Mouse (Mus musculus) urinary bladder, postnatal 36 days (tissue): ENCODE measurements around the gene Sgce.
"Not testable (repeated sequence)": the region's sequence is repeated elsewhere in the genome, so short reads cannot be mapped to it uniquely, and the experiment has no call there.

ENCODE experiments used
- DNase-seq, 2 experiments: peaks; one replicate each; pipeline ENCODE4 v3.0.0; 2022; ENCODE audit warnings: low spot score in 2 of 2, mixed read lengths in 1 of 2

Sgce gene

GRCm38 (mm10) chr6:4746696-4747439, at the start of gene Sgce, which contains the start of gene Peg10:
Sgce (minus strand) TSS chr6:4747207.
Peg10 (plus strand) TSS chr6:4747306.
- peak; percentile 30 to 62 for DNase-seq

- DNase-seq, result no peak
Observed at GRCm38 (mm10) chr6:4796281-4796680, 49.3 kb upstream of the Sgce start.

- no peak for DNase-seq
Observed at GRCm38 (mm10) chr6:4762252-4762651, 15.2 kb upstream of the Sgce start.

DNA sequence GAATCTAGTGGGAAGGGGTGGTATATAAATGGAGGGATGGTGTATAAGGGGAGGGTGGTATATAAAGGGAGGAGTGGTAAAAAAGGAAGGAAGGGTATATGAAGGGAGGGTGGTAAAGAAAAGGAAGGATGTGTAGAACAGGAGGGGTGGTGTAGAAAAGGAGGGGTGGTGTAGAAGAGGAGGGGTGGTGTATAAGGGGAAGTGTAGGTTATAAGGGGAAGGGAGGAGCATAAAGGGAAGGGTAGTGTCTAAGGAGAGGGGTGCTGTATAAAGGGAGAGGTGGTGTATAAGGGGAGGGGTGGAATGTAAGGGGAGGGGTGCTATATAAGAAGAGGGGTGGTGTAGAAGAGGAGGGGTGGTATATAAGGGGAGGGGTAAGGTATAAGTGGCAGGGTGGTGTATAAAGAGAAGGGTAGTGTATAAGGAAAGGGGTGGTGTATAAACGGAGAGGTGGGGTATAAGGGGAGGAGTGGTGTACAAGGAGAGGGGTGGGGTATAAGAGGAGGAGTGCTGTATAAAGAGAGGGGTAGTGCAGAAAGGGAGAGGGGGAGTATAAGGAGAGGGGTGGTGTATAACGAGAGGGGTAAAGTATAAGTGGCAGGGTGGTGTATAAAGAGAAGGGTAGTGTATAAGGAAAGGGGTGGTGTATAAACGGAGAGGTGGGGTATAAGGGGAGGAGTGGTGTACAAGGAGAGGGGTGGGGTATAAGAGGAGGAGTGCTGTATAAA, 14.6 kb upstream of the Sgce start:
- DNase-seq, result not testable (repeated sequence)

DNA sequence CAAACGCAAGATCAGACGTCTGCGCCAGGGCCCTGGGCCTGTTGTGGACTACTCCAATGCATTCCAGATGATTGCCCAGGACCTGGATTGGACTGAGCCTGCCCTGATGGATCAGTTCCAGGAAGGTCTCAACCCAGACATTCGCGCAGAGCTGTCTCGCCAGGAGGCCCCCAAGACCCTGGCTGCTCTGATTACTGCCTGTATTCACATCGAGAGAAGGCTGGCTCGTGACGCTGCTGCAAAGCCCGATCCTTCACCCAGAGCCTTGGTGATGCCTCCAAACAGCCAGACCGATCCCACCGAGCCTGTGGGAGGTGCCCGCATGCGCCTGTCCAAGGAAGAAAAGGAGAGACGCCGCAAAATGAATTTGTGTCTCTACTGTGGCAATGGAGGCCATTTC, 7.9 kb upstream of the Sgce start:
- DNase-seq, result no peak

- DNase-seq, result no peak
Observed at GRCm38 (mm10) chr6:4754286-4754685, 7.3 kb upstream of the Sgce start.

GRCm38 (mm10) chr6:4751355-4751754, 4.3 kb upstream of the Sgce start:
- no peak for DNase-seq

- peak; percentile 92 to 94 for DNase-seq
Observed at GRCm38 (mm10) chr6:4749091-4749490, 2.1 kb upstream of the Sgce start.

DNA sequence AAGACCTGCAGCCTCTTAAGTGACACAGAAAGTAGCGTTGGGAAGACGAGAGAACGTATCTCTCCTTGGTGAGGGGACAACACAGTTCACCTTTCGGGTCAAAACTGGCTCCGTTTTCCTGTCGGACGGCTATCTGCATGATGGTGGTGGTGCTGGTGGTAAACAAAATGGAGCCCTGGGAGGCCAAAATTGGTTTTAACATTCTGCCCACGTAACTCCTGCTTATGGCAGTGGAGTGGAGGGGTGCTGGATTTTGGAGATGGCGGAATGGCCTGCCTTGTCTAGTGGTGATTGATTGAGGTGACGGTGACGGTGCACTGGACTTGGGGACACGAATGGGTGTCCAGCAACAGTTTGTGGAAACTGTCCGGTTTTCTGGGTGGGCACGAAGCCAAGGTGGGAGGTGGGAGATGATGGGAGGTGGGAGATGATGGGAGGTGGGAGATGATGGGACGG, 1.5 kb upstream of the Sgce start:
- DNase-seq, result no peak

DNA sequence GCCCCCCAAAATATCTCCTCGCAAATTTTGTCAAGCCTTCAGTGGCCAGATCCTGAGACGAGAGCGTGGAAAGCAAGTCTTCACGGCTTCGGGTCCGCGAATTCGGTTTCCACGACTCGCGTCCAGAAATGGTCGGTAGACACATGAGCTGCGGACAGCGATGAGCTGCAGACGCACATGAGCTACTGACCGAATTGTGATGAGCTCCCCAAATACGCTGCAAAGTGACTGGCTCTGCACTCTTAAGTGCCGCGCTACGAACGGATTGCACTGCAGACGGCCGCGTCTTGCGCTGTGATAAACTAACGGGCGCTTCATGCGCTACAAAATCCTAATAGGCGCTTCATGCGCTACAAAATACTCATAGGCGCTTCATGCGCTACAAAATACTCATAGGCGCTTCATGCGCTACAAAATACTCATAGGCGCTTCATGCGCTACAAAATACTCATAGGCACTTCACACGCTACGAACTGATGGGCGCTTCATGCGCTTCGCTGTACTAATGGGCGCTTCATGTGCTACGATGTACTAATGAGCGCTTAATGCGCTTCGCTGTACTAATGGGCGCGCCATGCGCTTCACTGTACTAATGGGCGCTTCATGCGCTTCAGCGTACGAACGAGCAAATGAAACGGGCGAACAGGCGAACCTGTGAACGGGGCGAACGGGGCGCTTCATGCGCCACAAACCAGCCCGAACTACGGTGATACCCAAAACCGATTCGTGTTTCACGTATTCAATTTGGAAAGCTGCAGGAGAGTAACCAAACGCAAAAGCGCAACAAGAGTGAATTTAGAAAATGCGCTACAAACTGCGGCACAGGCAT, 884 bp upstream of the Sgce start:
- DNase-seq, result peak; percentile 9 to 16

DNA sequence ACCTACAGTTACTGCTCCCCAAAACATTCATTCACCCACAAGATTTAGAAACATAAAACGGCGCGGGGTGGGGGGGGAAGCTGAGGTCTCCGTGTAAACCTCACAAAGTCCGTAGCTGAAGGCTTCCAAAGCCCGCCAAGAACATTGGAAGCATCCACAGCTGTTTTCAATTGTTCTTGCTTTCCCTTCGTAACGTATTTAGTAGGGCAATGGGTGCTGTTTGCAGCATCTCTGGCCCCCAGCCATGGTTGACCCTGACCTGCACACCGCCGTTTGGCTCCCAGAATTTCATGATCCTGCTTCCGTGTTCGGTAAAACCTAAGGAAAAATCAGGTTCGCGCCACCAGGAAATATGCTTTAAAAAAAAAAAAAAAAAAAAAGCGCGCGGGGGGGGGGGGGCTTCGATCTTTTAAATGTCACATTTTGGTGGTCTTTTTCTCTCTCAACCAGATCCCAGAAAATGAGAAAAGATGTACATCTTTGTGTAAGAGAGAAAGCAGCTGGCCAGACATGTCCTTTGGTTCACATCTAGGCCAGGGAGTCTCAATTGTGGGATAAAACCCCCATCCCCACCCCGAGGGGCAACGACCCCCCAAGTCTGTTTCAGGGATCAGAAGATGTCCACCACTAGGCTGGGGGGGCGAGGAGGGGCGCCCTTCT, 841 bp downstream of the Sgce start:
- no peak for DNase-seq

GRCm38 (mm10) chr6:4740511-4740910, 6.5 kb downstream of the Sgce start:
- DNase-seq, result peak in 1 of 2 experiments; percentile 34

GRCm38 (mm10) chr6:4739522-4740355, 7.3 kb downstream of the Sgce start:
- no peak for DNase-seq

DNA sequence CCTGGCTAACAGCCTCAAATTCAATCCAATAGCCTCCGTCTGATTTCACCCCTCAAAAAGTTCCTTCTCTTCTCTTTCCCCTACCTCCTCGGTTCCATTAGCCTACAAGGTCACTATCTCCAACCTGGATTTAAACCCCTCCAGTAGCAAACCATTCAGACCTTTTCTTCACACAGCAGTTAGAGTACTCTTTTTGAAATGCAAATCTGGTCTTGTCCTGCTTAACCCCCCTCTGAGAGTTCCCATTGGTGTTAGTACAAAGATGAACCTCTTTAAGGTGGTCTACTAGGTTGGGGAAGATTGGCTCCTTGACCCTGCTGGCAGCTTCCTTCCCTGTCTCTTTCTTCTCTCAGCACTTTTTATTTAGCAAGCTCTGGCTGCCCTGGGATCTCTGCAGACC, 8.3 kb downstream of the Sgce start:
- DNase-seq, result no peak

- no peak for DNase-seq
Observed at GRCm38 (mm10) chr6:4738034-4738629, 8.9 kb downstream of the Sgce start.

DNA sequence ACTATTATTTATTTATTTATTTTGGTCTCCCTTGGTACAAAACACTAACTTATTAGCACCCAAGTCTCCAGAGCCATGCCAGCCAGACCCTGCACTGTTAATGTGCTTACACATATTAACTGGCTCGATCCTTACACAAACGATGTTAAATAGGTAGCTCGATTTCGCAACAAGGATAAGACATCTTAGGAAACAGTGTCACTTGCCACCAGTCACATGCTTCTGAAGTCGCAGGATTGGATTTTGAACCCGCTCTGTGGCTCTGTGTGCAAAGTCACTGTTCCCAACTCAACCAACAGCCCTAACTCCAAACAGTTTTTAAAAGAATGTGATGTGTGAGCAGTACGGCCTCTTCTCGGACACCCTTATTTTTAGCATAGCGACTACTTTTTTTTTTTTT, 10.6 kb downstream of the Sgce start:
- DNase-seq, result no peak

GRCm38 (mm10) chr6:4733208-4733607, 13.8 kb downstream of the Sgce start:
- DNase-seq, result no peak

- DNase-seq, result no peak
Observed at GRCm38 (mm10) chr6:4731675-4732074, 15.3 kb downstream of the Sgce start.

DNA sequence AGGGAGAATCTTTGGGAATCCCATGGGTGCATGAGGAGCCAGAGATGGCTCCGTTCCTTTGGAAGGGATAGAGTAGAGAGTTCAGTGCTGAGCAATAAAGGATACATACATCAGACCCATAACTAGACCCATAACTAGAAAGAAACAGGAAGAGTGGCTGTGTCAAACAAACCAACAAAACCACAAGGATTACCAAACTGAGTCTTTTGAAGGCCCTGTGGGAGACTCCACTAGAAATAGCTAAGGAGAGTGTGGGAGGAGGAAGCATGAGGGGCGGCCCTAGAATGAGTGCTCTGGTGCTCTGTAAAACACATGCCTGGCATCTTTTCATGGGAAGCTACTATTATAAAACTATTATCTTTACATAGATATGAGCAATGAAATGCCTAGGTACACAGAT, 18.7 kb downstream of the Sgce start:
- DNase-seq, result no peak

DNA sequence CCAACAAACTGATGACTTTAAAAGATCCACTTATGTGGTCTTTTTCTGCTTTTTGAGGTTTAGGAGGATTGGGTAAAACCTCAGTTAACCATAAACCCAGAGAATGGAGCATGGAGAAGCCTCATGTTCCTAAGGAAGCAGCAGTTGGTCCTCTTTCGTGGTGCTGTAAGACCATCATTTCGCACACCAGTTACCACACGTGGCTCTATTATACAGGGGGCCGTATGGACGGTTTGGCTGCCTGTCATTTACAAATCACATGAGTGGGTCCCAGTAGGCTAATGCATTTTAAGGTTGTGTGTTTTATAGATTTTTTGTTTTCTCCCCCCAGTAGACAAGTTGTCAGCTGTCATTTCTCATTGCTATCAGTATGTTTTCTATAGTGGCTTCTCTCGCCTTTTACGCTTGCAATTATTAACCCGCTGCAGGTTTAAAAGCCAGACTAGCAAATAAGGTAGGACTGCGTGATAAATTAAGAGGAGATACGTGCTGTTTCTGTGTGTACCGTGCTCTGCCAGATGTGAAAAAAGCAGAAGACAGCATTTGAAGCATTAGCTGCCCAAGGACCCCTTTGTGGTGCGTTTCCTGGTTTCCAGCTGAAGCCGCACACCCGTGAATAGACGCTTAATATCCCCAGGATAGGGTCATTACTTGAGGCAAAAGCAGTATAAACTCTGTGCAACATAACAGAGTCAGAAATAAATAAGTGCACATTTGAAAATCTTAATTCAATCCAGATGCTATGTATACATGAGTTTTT, 22.8 kb downstream of the Sgce start:
- no peak for DNase-seq
